Mouse (Mus musculus) thymus, postnatal 10 days (tissue): ENCODE results near the gene Panx3.

ENCODE experiments used
- DNase-seq, 2 experiments: peaks; one replicate each; pipeline ENCODE4 v3.0.0; 2021; ENCODE audit warnings: low spot score in 2 of 2

The Panx3 gene

DNA sequence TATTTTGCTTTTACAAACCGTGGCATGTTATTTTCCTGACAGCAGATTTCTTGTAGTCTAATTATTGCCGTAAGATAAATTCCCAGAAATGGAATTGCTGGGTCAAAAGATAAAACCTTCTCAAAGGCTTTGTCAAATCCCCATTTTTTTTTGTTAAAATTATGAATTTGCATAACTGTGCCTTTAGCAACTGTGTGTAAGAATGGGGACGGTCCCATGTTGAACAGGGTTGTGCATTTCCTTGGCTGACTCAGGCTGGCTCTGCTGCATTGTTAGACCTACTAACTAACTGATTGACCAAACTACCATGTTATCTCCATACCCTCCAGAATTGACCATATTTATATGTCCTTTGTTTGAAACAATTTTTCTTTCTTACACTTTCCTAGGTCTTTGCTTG, 34.8 kb downstream of the Panx3 start:
- DNase-seq = no peak

GRCm38 (mm10) chr9:37632305-37632704, 36.7 kb downstream of the Panx3 start:
- no peak for DNase-seq

- DNase-seq = no peak
These were observed 39.1 kb downstream of the Panx3 start for GRCm38 (mm10) chr9:37629941-37630340.

DNA sequence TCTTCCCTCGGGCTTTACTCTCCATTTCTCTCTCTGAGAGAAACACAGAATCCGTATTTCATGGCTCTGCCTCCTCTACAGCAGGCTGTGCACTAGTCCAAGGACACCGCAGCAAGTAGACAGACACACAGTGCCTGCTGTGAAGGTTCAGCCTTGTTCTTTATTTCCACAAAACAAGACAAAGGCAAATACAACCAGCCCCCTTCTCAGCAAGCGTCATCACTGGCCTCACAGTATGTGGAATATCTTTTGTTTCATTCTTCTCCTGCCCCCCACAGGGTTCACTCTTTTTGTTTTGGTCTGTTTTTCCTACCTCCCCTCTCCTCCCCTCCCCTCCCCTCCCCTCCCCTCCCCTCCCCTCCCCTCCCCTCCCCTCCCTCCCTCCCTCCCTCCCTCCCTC, 40.5 kb downstream of the Panx3 start:
- DNase-seq = no peak

GRCm38 (mm10) chr9:37627263-37627662, 41.8 kb downstream of the Panx3 start:
- DNase-seq = no peak

GRCm38 (mm10) chr9:37626103-37626567, 42.9 kb downstream of the Panx3 start:
- no peak for DNase-seq

- DNase-seq = no peak
These were observed 43.4 kb downstream of the Panx3 start for GRCm38 (mm10) chr9:37625641-37626040.

DNA sequence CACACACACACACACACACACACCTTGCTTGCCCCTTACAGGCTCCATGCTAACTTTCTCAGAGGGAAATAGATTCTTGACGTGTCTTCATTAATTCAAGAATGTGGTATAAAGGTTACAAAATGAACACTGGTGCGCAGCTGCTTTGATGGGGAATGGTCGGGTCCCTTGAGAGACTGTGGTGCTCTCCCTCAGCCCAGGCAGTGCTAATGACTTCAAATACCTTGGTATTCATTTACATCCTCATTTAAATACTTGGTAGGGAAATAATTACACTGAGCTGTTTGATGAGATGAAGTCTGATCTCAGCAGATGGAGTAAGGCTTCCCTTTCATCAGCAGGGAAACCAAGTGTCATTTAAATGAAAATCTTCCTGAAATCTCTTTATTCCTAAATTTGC, 43.9 kb downstream of the Panx3 start:
- DNase-seq = no peak

- no peak for DNase-seq
These were observed 44.5 kb downstream of the Panx3 start for GRCm38 (mm10) chr9:37624502-37624901.

- no peak for DNase-seq
These were observed 45.1 kb downstream of the Panx3 start for GRCm38 (mm10) chr9:37623981-37624380.

- no peak for DNase-seq
These were observed 47.7 kb downstream of the Panx3 start for GRCm38 (mm10) chr9:37621290-37621689.

DNA sequence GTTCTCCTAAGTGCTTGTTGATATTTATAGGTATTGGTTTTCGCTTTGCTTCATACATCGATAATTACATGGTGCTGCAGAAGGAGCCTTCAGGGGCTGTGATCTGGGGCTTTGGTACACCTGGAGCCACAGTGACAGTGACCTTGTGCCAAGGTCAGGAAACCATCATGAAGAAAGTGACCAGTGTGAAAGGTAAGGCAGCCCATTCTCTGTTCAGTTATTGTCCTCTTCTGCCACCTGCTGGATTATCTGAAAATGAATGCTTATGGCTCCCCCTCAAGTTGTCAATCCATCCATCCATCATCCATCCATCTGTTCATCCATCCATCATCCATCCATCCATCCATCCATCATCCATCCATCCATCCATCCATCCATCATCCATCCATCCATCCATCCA, 52.3 kb downstream of the Panx3 start:
- peak in 1 of 2 experiments; percentile 34 for DNase-seq

DNA sequence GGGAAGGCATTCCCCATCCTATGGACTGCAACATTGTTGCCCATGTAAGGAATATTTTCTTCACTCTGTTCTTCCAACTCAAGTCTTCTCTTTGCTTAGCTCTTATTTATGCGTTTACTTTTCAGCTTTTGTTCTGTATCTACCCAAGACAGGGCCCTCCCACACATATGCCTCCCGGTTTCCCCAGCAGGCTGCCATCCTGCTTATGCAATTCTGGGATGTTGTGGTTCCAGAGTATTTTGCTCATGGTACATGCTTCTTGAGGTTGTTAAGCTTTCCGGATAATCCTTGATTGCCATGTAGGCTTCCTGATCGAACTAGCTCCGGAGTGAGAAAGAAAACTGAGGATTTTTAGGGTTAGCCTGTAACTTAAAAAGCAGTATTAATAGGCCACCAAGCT, 53.8 kb downstream of the Panx3 start:
- no peak for DNase-seq

- DNase-seq = no peak
These were observed 54.7 kb downstream of the Panx3 start for GRCm38 (mm10) chr9:37614316-37614715.

- DNase-seq = no peak
These were observed 55.1 kb downstream of the Panx3 start for GRCm38 (mm10) chr9:37613911-37614280.

DNA sequence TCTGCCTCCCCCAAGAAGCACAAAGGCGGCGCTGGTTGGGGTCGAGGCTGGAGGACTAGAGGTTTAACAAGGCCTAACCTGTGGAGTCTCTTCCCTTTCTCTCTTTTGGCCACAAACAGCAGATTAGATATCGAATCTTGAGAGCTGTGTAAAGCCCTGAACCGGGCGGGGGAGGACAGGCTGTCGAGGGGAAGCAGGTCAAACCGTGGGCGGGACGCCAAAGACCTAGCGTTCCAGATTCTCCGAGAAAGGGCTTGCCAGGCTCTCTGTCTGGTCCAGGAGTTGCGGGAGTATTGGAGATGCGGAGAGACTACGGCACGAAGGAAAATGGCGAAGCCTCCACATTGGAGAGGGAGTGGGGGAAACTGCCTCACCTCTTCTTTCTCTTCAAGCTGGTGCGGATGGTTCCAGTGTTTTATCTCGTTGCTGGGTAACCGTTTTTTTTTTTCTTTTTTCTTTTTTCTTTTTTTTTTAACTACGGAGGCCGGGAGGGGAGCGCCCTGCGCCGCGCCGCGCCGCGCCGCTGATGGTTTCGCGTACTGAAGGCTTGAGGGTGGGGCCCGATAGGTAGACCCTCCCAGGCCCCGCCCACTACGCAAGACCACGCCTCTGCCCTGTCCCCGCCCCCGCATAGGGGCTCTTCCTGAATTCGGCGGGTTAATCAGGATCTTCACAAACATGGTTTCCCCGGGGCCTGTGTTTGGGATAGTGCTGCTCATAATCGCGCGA, 55.7 kb downstream of the Panx3 start, which contains the start of gene Spa17:
Spa17 (minus strand) TSS at position 541 of the 729 bp plus-strand sequence.
- DNase-seq = peak; percentile 90 to 95
